Mouse (Mus musculus): ENCODE results near the gene Ube4b. TPM values are rescaled to one million over a fixed set of nuclear protein-coding genes. Genes with fewer than 3 reads are reported as not detected.
A peak's percentile ranks its signal among the peaks of the same experiment; 100 is the strongest.
"Not testable (repeated sequence)": the region's sequence is repeated elsewhere in the genome, so short reads cannot be mapped to it uniquely, and the experiment has no call there.

Gene Ube4b
- polyA plus RNA-seq, 1 experiment from 2014 or later: 66.9 TPM

GRCm38 (mm10) chr4:149450636-149451035 is 24.1 kb upstream of the Ube4b start:
- WGBS (ENCODE audit: missing documents): 91% methylated on average over 2 of the region's 3 CpGs
- no peaks in the 10 kb centered on the region for H3K79me2 ChIP-seq (ENCODE audit: inconsistent target)
- H3K4me3 ChIP-seq (ENCODE audit: inconsistent target): no peak overlapping the region
- H3K36me3 ChIP-seq (ENCODE audit: inconsistent target): no peaks in the 10 kb centered on the region
- H3K27ac ChIP-seq: no peak overlapping the region

DNA sequence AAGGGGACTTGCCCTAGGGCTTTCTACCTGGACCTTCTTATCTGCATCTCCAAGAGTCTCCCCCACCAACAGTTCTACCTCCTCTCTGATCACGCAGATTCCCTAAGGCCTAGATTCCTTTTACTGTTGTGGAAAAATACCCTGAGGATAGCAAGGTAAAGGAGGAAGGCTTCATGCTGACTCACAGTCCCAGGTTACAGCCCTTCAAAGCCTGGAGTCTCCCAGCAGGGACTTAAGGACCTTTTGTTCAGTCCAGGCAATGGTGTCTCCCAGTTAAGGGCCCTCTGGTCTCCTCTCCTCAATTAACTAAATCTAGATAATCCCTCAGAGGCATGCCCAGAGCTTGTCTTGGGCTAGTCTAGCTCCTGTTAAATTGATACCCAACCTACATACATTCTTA is 19.8 kb upstream of the Ube4b start:
- Histone ChIP-seq H3K4me3 (ENCODE audit: inconsistent target) (no peak overlapping the region), H3K27ac (no peak overlapping the region), H3K79me2 (ENCODE audit: inconsistent target) (no peaks in the 10 kb centered on the region), H3K36me3 (ENCODE audit: inconsistent target) (no peaks in the 10 kb centered on the region)
- 100% methylated on average over 1 of the region's 1 CpGs for WGBS (ENCODE audit: missing documents)

DNA sequence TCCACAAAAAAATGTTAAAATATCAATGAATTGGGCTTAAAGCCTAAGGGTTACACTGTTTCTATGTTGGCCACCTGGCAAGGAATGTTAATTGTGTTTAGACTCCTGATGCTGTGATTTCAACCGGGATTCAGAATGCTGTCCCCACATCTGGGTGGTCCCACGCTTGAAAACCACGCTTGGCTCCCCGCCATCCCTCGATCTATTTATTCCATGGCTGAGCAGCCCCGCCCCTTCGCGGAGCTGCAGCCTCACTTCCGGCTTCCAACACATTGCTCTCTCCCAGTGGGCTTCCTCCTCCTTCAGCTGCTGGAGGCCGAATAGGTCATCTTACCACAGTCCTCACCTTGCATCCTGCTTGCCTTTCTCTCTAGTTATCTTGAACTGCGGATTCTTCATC is 19.3 kb upstream of the Ube4b start:
- H3K27ac ChIP-seq: peak overlapping the region; percentile 41
- WGBS (ENCODE audit: missing documents): 15% methylated on average over 10 of the region's 11 CpGs
- no peaks in the 10 kb centered on the region for H3K79me2 ChIP-seq (ENCODE audit: inconsistent target)
- H3K36me3 ChIP-seq (ENCODE audit: inconsistent target): no peaks in the 10 kb centered on the region
- H3K4me3 ChIP-seq (ENCODE audit: inconsistent target): no peak overlapping the region

DNA sequence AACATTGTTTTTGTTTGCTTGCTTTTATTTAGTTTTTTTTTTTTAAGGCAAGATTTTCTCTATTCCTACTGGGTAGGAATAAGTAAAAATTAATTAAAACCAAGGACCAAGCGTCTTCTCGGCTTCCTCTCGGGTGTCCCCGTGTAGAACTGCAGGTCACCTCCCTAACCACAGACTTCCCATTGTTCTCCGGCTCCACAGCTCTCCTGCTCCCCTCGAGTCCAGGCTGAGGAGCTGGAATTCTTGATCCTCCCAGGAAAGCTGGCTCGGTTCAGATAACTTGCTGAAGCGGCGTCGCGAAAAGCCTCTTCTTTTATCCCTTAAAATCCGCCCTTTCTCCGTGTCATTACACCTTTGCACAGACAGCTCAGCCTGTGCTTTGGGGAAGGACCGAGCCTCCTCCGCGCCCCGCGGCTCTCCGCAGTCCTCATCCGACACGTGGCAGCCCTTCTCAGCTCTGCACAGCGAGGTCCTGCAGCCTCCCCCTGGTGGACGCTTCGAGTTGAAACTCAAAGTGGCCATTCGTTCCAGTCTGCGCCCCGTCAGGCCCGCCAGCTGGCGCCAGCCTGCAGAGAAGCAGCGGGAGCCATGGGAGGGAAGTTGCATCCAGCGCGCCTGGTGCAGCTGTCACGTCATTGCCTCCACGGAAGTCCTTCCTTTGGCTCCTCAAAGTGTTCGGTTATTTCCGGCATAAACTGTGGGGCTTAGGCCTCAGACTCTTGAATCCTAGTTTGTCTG is 18.6 kb upstream of the Ube4b start:
- Histone ChIP-seq H3K36me3 (ENCODE audit: inconsistent target) (no peaks in the 10 kb centered on the region), H3K27ac (peak overlapping the region; percentile 41), H3K79me2 (ENCODE audit: inconsistent target) (no peaks in the 10 kb centered on the region), H3K4me3 (ENCODE audit: inconsistent target) (peak overlapping the region; percentile 19; the same call in 1 of the 2 replicates)
- 2% methylated on average over 36 of the region's 36 CpGs for WGBS (ENCODE audit: missing documents)

GRCm38 (mm10) chr4:149444465-149444864 is 17.9 kb upstream of the Ube4b start:
- Histone ChIP-seq H3K4me3 (ENCODE audit: inconsistent target) (no peak overlapping the region), H3K36me3 (ENCODE audit: inconsistent target) (no peaks in the 10 kb centered on the region), H3K79me2 (ENCODE audit: inconsistent target) (no peaks in the 10 kb centered on the region), H3K27ac (no peak overlapping the region)
- WGBS (ENCODE audit: missing documents): 100% methylated on average over 1 of the region's 1 CpGs

DNA sequence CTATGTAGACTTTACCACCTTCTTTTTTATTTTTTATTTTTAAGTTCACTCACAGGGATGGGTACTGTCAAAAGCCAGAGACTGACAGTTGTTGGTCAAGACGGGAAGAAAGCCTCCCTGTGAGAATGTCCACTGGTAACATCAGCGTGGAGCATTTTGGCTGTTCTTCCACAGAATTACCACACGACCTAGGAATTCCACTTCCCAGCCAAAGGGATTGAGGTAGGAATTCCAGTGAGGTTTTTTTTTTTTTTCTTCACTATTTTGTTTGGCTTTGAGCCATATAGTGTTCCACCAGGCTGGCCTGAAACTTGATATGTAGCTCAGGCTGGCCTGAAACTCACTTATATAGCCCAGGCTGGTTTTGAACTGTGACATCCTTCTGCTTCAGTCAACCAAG is 15.9 kb upstream of the Ube4b start:
- WGBS (ENCODE audit: missing documents): 97% methylated on average over 3 of the region's 3 CpGs
- Histone ChIP-seq H3K27ac (no peak overlapping the region), H3K4me3 (ENCODE audit: inconsistent target) (no peak overlapping the region)

DNA sequence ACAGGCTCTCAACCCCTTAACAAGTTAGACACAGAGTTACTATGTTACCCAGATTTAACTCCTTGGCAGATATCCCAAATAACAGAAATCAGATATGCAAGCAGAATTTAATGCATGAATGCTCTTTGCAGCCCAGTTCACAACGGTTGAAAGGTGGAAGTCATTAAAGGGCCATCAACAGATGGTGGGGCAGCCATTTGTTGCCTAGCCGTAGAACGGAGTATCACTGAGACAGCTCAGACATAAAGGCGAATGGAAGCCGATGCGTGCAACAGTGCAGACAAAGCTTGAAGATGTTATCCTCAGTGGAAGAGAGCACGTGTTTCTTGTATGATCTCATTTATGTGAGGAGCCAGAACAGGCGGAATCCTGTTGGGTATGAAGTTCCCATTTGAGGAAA is 14.0 kb upstream of the Ube4b start:
- Histone ChIP-seq H3K79me2 (ENCODE audit: inconsistent target) (no peaks in the 10 kb centered on the region), H3K36me3 (ENCODE audit: inconsistent target) (no peaks in the 10 kb centered on the region), H3K4me3 (ENCODE audit: inconsistent target) (no peak overlapping the region), H3K27ac (no peak overlapping the region)
- 83% methylated on average over 7 of the region's 8 CpGs for WGBS (ENCODE audit: missing documents)

More for the DNA sequence above, 15.9 kb upstream of the Ube4b start:
- Histone ChIP-seq H3K36me3 (ENCODE audit: inconsistent target) (no peaks in the 10 kb centered on the region), H3K79me2 (ENCODE audit: inconsistent target) (no peaks in the 10 kb centered on the region)

DNA sequence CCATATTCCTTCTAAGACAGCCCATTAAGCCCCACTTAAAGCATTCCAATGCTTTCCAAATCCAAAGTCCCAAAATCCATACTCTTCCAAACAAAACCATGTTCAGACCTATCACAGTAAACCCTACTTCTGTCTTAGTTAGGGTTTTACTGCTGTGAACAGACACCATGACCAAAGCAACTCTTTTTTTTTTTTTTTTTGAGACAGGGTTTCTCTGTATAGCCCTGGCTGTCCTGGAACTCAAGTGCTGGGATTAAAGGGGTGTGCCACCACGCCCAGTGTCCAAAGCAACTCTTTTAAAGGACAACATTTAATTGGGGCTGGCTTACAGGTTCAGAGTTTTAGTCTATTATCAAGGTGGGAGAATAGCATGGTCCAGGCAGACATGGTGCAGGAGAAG is 5.3 kb upstream of the Ube4b start:
- WGBS (ENCODE audit: missing documents): 92% methylated on average over 1 of the region's 1 CpGs
- H3K27ac ChIP-seq; H3K79me2 ChIP-seq (ENCODE audit: inconsistent target); H3K36me3 ChIP-seq (ENCODE audit: inconsistent target); H3K4me3 ChIP-seq (ENCODE audit: inconsistent target): not testable (repeated sequence)

DNA sequence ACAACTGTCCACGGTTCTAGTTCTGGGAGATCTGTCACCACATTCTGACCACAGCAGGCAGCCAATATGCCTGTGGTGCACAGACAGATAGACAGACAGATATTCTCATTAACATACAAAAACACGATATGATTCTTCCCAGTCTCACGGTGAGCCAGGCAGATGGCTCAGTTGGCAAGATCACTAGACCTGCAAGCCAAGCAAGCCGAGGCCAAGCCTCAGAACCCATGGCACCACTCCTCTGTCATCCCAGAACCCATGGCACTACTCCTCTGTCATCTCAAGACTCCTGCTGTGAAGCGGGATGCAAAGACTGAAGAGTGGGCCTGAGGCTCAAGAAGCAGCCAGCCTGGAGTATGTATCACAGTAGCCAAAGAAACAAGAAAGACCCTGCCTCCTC is 3.0 kb upstream of the Ube4b start:
- Histone ChIP-seq H3K36me3 (ENCODE audit: inconsistent target) (no peaks in the 10 kb centered on the region), H3K27ac (no peak overlapping the region), H3K79me2 (ENCODE audit: inconsistent target) (peaks cover 14% of the 10 kb centered on the region), H3K4me3 (ENCODE audit: inconsistent target) (no peak overlapping the region)
- WGBS (ENCODE audit: missing documents): 97% methylated on average over 5 of the region's 5 CpGs

GRCm38 (mm10) chr4:149425801-149426292 is 702 bp downstream of the Ube4b start:
- 1% methylated on average over 35 of the region's 35 CpGs for WGBS (ENCODE audit: missing documents)
- H3K36me3 ChIP-seq (ENCODE audit: inconsistent target): no peaks in the 10 kb centered on the region
- peaks cover 51% of the 10 kb centered on the region for H3K79me2 ChIP-seq (ENCODE audit: inconsistent target)
- peak overlapping the region; percentile 57 for H3K27ac ChIP-seq
- H3K4me3 ChIP-seq (ENCODE audit: inconsistent target): peak overlapping the region; percentile 78

- Histone ChIP-seq H3K27ac (no peak overlapping the region), H3K36me3 (ENCODE audit: inconsistent target) (no peaks in the 10 kb centered on the region), H3K79me2 (ENCODE audit: inconsistent target) (peaks cover 62% of the 10 kb centered on the region), H3K4me3 (ENCODE audit: inconsistent target) (peak overlapping the region; percentile 78)
- WGBS (ENCODE audit: missing documents): 34% methylated on average over 9 of the region's 9 CpGs
Observed at GRCm38 (mm10) chr4:149424755-149425154, 1.8 kb downstream of the Ube4b start.

DNA sequence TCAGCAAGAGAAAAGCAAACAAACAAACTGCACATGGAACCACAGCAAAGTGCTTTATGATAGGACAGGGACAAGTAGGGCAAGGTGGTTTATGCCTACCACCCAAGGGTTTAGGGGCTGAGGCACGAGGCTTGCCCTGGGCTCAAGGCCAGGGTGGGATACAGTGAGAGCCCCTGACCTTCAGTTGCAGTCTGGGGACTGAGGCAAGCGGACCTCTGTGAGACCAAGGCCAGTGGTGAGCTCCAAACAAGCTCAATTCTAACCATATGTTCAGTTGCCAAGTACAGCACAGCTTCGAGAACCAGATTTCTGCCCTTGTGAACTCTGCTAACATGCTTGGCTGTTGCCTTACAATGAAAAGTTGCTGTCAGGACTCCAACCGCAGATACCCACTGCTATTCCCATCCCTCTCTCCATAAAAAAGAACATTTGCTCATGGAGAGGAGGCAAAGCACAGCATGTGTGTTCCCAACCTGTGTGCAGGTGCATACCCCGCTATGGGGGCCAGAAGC is 8.6 kb downstream of the Ube4b start:
- peaks cover 100% of the 10 kb centered on the region for H3K79me2 ChIP-seq (ENCODE audit: inconsistent target)
- 94% methylated on average over 5 of the region's 5 CpGs for WGBS (ENCODE audit: missing documents)
- no peak overlapping the region for H3K27ac ChIP-seq
- H3K36me3 ChIP-seq (ENCODE audit: inconsistent target): no peaks in the 10 kb centered on the region
- H3K4me3 ChIP-seq (ENCODE audit: inconsistent target): no peak overlapping the region

GRCm38 (mm10) chr4:149416986-149417385 is 9.6 kb downstream of the Ube4b start:
- Histone ChIP-seq H3K27ac (no peak overlapping the region), H3K79me2 (ENCODE audit: inconsistent target) (peaks cover 100% of the 10 kb centered on the region), H3K4me3 (ENCODE audit: inconsistent target) (no peak overlapping the region), H3K36me3 (ENCODE audit: inconsistent target) (0 out of 2 replicates have a peak, but pooled peaks cover 5% of the 10 kb centered on the region)
- 68% methylated on average over 2 of the region's 2 CpGs for WGBS (ENCODE audit: missing documents)

DNA sequence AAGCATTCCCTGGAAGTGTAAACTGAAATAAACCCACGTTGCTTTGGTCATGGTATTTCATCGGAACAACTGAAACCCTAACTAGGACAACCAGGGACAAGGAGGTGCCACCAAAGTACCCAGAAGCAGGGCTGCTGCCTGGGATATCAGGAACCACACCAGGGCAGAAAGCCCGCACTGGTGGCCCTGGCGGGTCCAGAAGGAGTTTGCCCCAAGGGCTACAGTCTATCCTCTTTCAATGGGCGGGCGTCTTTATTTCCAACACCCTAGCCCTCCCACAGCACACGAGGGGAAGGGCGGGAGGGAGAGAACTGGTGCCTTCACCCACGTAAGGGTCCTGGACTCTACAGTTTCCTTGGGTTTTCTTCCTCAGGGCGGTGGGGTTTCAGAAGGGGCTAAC is 10.1 kb downstream of the Ube4b start:
- WGBS (ENCODE audit: missing documents): 83% methylated on average over 10 of the region's 10 CpGs
- H3K4me3 ChIP-seq (ENCODE audit: inconsistent target): no peak overlapping the region
- H3K36me3 ChIP-seq (ENCODE audit: inconsistent target): peaks cover 5% of the 10 kb centered on the region; the same call in 1 of the 2 replicates
- H3K79me2 ChIP-seq (ENCODE audit: inconsistent target): peaks cover 100% of the 10 kb centered on the region
- no peak overlapping the region for H3K27ac ChIP-seq

- Histone ChIP-seq H3K36me3 (ENCODE audit: inconsistent target) (peaks cover 5% of the 10 kb centered on the region; the same call in 1 of the 2 replicates), H3K4me3 (ENCODE audit: inconsistent target) (no peak overlapping the region), H3K27ac (no peak overlapping the region), H3K79me2 (ENCODE audit: inconsistent target) (peaks cover 100% of the 10 kb centered on the region)
- WGBS (ENCODE audit: missing documents): 46% methylated on average over 13 of the region's 13 CpGs
Observed at GRCm38 (mm10) chr4:149415651-149416169, 10.8 kb downstream of the Ube4b start.
